In the genomic region with DNA sequence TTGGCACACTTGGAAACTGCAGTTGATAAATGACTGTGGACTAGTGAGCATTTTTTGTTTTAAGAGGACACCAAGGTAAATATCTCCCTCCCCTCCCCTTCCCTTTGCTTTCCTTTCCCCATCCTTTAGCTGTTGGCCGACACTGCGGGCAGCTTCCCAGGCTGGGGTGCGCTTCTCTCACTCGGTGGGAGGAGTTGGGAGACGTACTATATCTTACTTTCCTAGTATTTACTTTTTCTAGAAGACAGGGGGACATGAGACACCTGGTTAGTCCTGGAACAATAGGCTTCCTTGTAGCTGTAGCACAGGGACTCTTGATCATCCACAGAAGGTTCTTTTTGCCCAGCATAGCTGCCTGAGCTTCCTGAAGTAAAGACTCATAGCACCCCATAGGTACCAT, we compare ENCODE assay signal across 16 mouse cellular contexts. TPM values are rescaled to one million over a fixed set of nuclear protein-coding genes. Genes with fewer than 3 reads are reported as not detected.
DNase-seq lines count a peak whose midpoint lies in the region; ATAC-seq and TF ChIP-seq lines count a peak whose summit lies in the region.
"Had no signal": no experiment of that assay in that cellular context is flagged by ENCODE, and none has a peak within 500 bp of the region (broad histone marks: within the 10 kb centered on the region; RNA-seq: fewer than 3 reads in every experiment).

No protein-coding gene starts in this region.

- DNase-seq in lung, embryonic 14.5 days: no peak
- no peak for DNase-seq in lung, adult 2 months
- DNase-seq in layer of hippocampus, adult 9-11 months: no peak
- DNase-seq in cerebellum, postnatal 25 days: no peak
- DNase-seq: adrenal gland, postnatal 14 days; cerebellum, adult 2 months; lung, postnatal 4 days; thymus, postnatal 4 days had no signal

- H3K36me3 ChIP-seq in heart, embryonic 13.5 days: peaks cover 77% of the 10 kb centered on the region
- peaks cover 26% of the 10 kb centered on the region for H3K36me3 ChIP-seq in heart, embryonic 11.5 days (ENCODE audit: control insufficient read depth, insufficient read depth, low read length)
- peaks cover 79% of the 10 kb centered on the region for H3K36me3 ChIP-seq in lung, embryonic 14.5 days (ENCODE audit: insufficient read depth)
- H3K36me3 ChIP-seq in intestine, embryonic 15.5 days: peaks cover 35% of the 10 kb centered on the region
- H3K36me3 ChIP-seq in myocyte (ENCODE audit: control insufficient read depth, insufficient read depth): peaks cover 13% of the 10 kb centered on the region

- H3K27me3 ChIP-seq in heart, embryonic 13.5 days (replicated peaks): no peaks in the 10 kb centered on the region
- H3K27me3 ChIP-seq in heart, embryonic 11.5 days (ENCODE audit: control insufficient read depth, insufficient read depth, low read length): no peaks in the 10 kb centered on the region
- H3K27me3 ChIP-seq in lung, embryonic 14.5 days (ENCODE audit: insufficient read depth, low read length): no peaks in the 10 kb centered on the region
- no peaks in the 10 kb centered on the region for H3K27me3 ChIP-seq in intestine, embryonic 15.5 days (replicated peaks)
- H3K27me3 ChIP-seq in myocyte (ENCODE audit: control insufficient read depth, insufficient read depth, insufficient read length): no peaks in the 10 kb centered on the region
- H3K27me3 ChIP-seq: embryonic facial prominence, embryonic 12.5 days had no signal

- no peak overlapping the region for H3K9ac ChIP-seq in heart, embryonic 13.5 days
- H3K9ac ChIP-seq in heart, embryonic 11.5 days (ENCODE audit: low read depth, low read length): no peak overlapping the region
- no peak overlapping the region for H3K9ac ChIP-seq in lung, embryonic 14.5 days
- no peak overlapping the region for H3K9ac ChIP-seq in intestine, embryonic 15.5 days
- H3K9ac ChIP-seq: embryonic facial prominence, embryonic 12.5 days had no signal

- H3K4me2 ChIP-seq in heart, embryonic 13.5 days: no peak overlapping the region
- H3K4me2 ChIP-seq in heart, embryonic 11.5 days: no peak overlapping the region
- no peak overlapping the region for H3K4me2 ChIP-seq in lung, embryonic 14.5 days
- no peak overlapping the region for H3K4me2 ChIP-seq in intestine, embryonic 15.5 days (replicated peaks)
- peak overlapping the region; percentile 72 for H3K4me2 ChIP-seq in myocyte (ENCODE audit: low read depth)
- H3K4me2 ChIP-seq: embryonic facial prominence, embryonic 12.5 days; midbrain, embryonic 11.5 days had no signal

- WGBS in heart, embryonic 13.5 days: 60% methylated on average over 5 of the region's 5 CpGs
- 77% methylated on average over 5 of the region's 5 CpGs for WGBS in heart, embryonic 11.5 days (ENCODE audit: insufficient replicate concordance)
- 41% methylated on average over 5 of the region's 5 CpGs for WGBS in lung, embryonic 14.5 days
- 68% methylated on average over 5 of the region's 5 CpGs for WGBS in lung, adult 2 months
- 40% methylated on average over 5 of the region's 5 CpGs for WGBS in intestine, embryonic 15.5 days

- no peak for TF ChIP-seq CTCF in lung, embryonic 14.5 days (IDR thresholded peaks at IDR 0.05; ENCODE audit: low read depth)
- no peak for TF ChIP-seq CTCF in lung, adult 2 months (IDR thresholded peaks at IDR 0.05; ENCODE audit: insufficient read depth, low read length)

- no peak overlapping the region for H3ac ChIP-seq in myocyte (ENCODE audit: control insufficient read depth, insufficient read length)

- no peak for TF ChIP-seq POLR2A in lung, adult 2 months (IDR thresholded peaks at IDR 0.05; ENCODE audit: borderline replicate concordance, extremely low read depth, low read depth, low read length)
- TF ChIP-seq POLR2A in myocyte (IDR thresholded peaks at IDR 0.05; ENCODE audit: insufficient read length, low read depth): no peak

- H3K4me1 ChIP-seq in heart, embryonic 13.5 days: peaks cover 40% of the 10 kb centered on the region
- no peaks in the 10 kb centered on the region for H3K4me1 ChIP-seq in heart, embryonic 11.5 days (ENCODE audit: control insufficient read depth, insufficient read depth, low read length)
- H3K4me1 ChIP-seq in lung, embryonic 14.5 days (ENCODE audit: insufficient read depth): no peaks in the 10 kb centered on the region
- no peaks in the 10 kb centered on the region for H3K4me1 ChIP-seq in lung, adult 2 months (ENCODE audit: control insufficient read depth, insufficient read depth, low read length)
- H3K4me1 ChIP-seq in intestine, embryonic 15.5 days (replicated peaks): 0 out of 2 replicates have a peak, but pooled peaks cover 8% of the 10 kb centered on the region
- H3K4me1 ChIP-seq: embryonic facial prominence, embryonic 12.5 days had no signal

- peak overlapping the region; percentile 91 for H3K27ac ChIP-seq in heart, embryonic 13.5 days (replicated peaks)
- H3K27ac ChIP-seq in heart, embryonic 11.5 days (ENCODE audit: low read depth, low read length): no peak overlapping the region
- H3K27ac ChIP-seq in lung, embryonic 14.5 days (ENCODE audit: low read depth): peak overlapping the region; percentile 30; the same call in 1 of the 2 replicates
- no peak overlapping the region for H3K27ac ChIP-seq in intestine, embryonic 15.5 days
- H3K27ac ChIP-seq: embryonic facial prominence, embryonic 12.5 days had no signal

- no peak for ATAC-seq in heart, embryonic 13.5 days (ENCODE audit: extremely low read depth, insufficient number of reproducible peaks, low FRiP score, low TSS enrichment)
- no peak for ATAC-seq in heart, embryonic 11.5 days (replicated peaks; ENCODE audit: insufficient number of reproducible peaks, low FRiP score, low TSS enrichment)
- no peak for ATAC-seq in lung, embryonic 14.5 days (ENCODE audit: insufficient read depth)
- ATAC-seq in intestine, embryonic 15.5 days: peak; percentile 57

- no peak overlapping the region for H3K4me3 ChIP-seq in heart, embryonic 13.5 days
- H3K4me3 ChIP-seq in heart, embryonic 11.5 days (ENCODE audit: low read depth, low read length): no peak overlapping the region
- H3K4me3 ChIP-seq in lung, embryonic 14.5 days (ENCODE audit: low read depth, low read length): no peak overlapping the region
- H3K4me3 ChIP-seq in lung, adult 2 months (replicated peaks; ENCODE audit: extremely low read depth, low read depth, low read length): no peak overlapping the region
- no peak overlapping the region for H3K4me3 ChIP-seq in intestine, embryonic 15.5 days (replicated peaks)
- H3K4me3 ChIP-seq in myocyte: no peak overlapping the region
- H3K4me3 ChIP-seq: embryonic facial prominence, embryonic 12.5 days had no signal

- H3K9me3 ChIP-seq in heart, embryonic 13.5 days: no peaks in the 10 kb centered on the region
- no peaks in the 10 kb centered on the region for H3K9me3 ChIP-seq in heart, embryonic 11.5 days (replicated peaks; ENCODE audit: control insufficient read depth, low read length)
- no peaks in the 10 kb centered on the region for H3K9me3 ChIP-seq in lung, embryonic 14.5 days (ENCODE audit: low read depth, low read length)
- no peaks in the 10 kb centered on the region for H3K9me3 ChIP-seq in intestine, embryonic 15.5 days
- H3K9me3 ChIP-seq: embryonic facial prominence, embryonic 12.5 days had no signal

- H3K79me2 ChIP-seq in myocyte (ENCODE audit: control insufficient read depth, insufficient read depth): no peaks in the 10 kb centered on the region

TF ChIP-seq in myocyte, 11 proteins besides CTCF, POLR2A, EP300 and RAD21 (continues in another document):
- no peak for TF ChIP-seq REST (IDR thresholded peaks at IDR 0.05; ENCODE audit: insufficient read depth, insufficient read length)

RNA-seq across cellular contexts. Expression of a gene that starts 12.4 kb away (rescaled TPM):
- 2.0 and 2.4 TPM in 2 replicates for polyA plus RNA-seq in heart, embryonic 13.5 days (2015; fragmentation: Nextera tagmentation; extraction: Ambion mirVana)
- 2.5 and 3.9 TPM in 2 replicates for polyA plus RNA-seq in heart, embryonic 11.5 days (2014; fragmentation: Nextera tagmentation; extraction: Ambion mirVana)
- polyA plus RNA-seq in lung, embryonic 14.5 days (2014; fragmentation: Nextera tagmentation; extraction: Ambion mirVana): 5.4 and 5.9 TPM in 2 replicates
- 36.6 and 37.0 TPM in 2 replicates for polyA plus RNA-seq in lung, adult 2 months (2012; rRNA removed)
- 2.9 and 3.4 TPM in 2 replicates for polyA plus RNA-seq in intestine, embryonic 15.5 days (2015; fragmentation: Nextera tagmentation; extraction: Ambion mirVana)
- 10.2 TPM for polyA plus RNA-seq in myocyte (2012; fragmentation: generic; extraction: Trizol)

RNA-seq across cellular contexts. Expression of a gene that starts 12.6 kb away (rescaled TPM):
- polyA plus RNA-seq in heart, embryonic 13.5 days (2015; fragmentation: Nextera tagmentation; extraction: Ambion mirVana): 17.7 and 20.1 TPM in 2 replicates
- polyA plus RNA-seq in heart, embryonic 11.5 days (2014; fragmentation: Nextera tagmentation; extraction: Ambion mirVana): 9.8 and 13.6 TPM in 2 replicates
- 11.6 and 11.7 TPM in 2 replicates for polyA plus RNA-seq in lung, embryonic 14.5 days (2014; fragmentation: Nextera tagmentation; extraction: Ambion mirVana)
- 13.7 and 36.2 TPM in 2 replicates for polyA plus RNA-seq in lung, adult 2 months (2012; rRNA removed)
- polyA plus RNA-seq in intestine, embryonic 15.5 days (2015; fragmentation: Nextera tagmentation; extraction: Ambion mirVana): 12.7 and 14.7 TPM in 2 replicates
- polyA plus RNA-seq in myocyte (2012; fragmentation: generic; extraction: Trizol): 78.6 TPM

RNA-seq across cellular contexts. Expression of a gene that starts 15.2 kb away (rescaled TPM):
- not detected in 2 replicates for polyA plus RNA-seq in heart, embryonic 13.5 days (2015; fragmentation: Nextera tagmentation; extraction: Ambion mirVana)
- 0.44 TPM in 1 of 2 replicates, not detected in the other for polyA plus RNA-seq in heart, embryonic 11.5 days (2014; fragmentation: Nextera tagmentation; extraction: Ambion mirVana)
- not detected in 2 replicates for polyA plus RNA-seq in lung, embryonic 14.5 days (2014; fragmentation: Nextera tagmentation; extraction: Ambion mirVana)
- not detected in 2 replicates for polyA plus RNA-seq in lung, adult 2 months (2012; rRNA removed)
- polyA plus RNA-seq in intestine, embryonic 15.5 days (2015; fragmentation: Nextera tagmentation; extraction: Ambion mirVana): 0.20 TPM in 1 of 2 replicates, not detected in the other
- 0.13 TPM for polyA plus RNA-seq in myocyte (2012; fragmentation: generic; extraction: Trizol)
- polyA plus RNA-seq: gonadal fat pad, adult 2 months; liver, embryonic 16.5 days; midbrain, embryonic 11.5 days had no signal

RNA-seq across cellular contexts. Expression of a gene that starts 23.2 kb away (rescaled TPM):
- polyA plus RNA-seq in heart, embryonic 13.5 days (2015; fragmentation: Nextera tagmentation; extraction: Ambion mirVana): 23.6 and 27.2 TPM in 2 replicates
- polyA plus RNA-seq in heart, embryonic 11.5 days (2014; fragmentation: Nextera tagmentation; extraction: Ambion mirVana): 19.9 and 25.1 TPM in 2 replicates
- 18.9 and 19.9 TPM in 2 replicates for polyA plus RNA-seq in lung, embryonic 14.5 days (2014; fragmentation: Nextera tagmentation; extraction: Ambion mirVana)
- polyA plus RNA-seq in lung, adult 2 months (2012; rRNA removed): 22.1 and 22.8 TPM in 2 replicates
- polyA plus RNA-seq in intestine, embryonic 15.5 days (2015; fragmentation: Nextera tagmentation; extraction: Ambion mirVana): 21.2 and 23.8 TPM in 2 replicates
- polyA plus RNA-seq in myocyte (2012; fragmentation: generic; extraction: Trizol): 17.9 TPM

RNA-seq across cellular contexts. Expression of a gene that starts 34.1 kb away (rescaled TPM):
- 10.0 and 10.2 TPM in 2 replicates for polyA plus RNA-seq in heart, embryonic 13.5 days (2015; fragmentation: Nextera tagmentation; extraction: Ambion mirVana)
- 0.96 and 2.1 TPM in 2 replicates for polyA plus RNA-seq in heart, embryonic 11.5 days (2014; fragmentation: Nextera tagmentation; extraction: Ambion mirVana)
- 2.2 and 2.7 TPM in 2 replicates for polyA plus RNA-seq in lung, embryonic 14.5 days (2014; fragmentation: Nextera tagmentation; extraction: Ambion mirVana)
- polyA plus RNA-seq in lung, adult 2 months (2012; rRNA removed): 23.0 and 23.7 TPM in 2 replicates
- polyA plus RNA-seq in intestine, embryonic 15.5 days (2015; fragmentation: Nextera tagmentation; extraction: Ambion mirVana): 10.6 and 11.6 TPM in 2 replicates
- polyA plus RNA-seq in myocyte (2012; fragmentation: generic; extraction: Trizol): 30.7 TPM

Comparison
In these comparisons a context has a peak if more than half of its experiments do, and no peak if none do; other contexts are left out.
1. H3K27ac ChIP-seq: peak in heart, embryonic 13.5 days (single experiment) and lung, embryonic 14.5 days (single experiment); none in heart, embryonic 11.5 days (single experiment) and intestine, embryonic 15.5 days (single experiment).